Mouse (Mus musculus) bone marrow macrophage, adult 2 months (primary cell): Measurements from ENCODE around the gene Sipa1l2.

ENCODE experiments used
- CTCF ChIP-seq: IDR thresholded peaks from 2 replicates; pipeline ENCODE4 v1.5.1; 2012; ENCODE audit warnings: low read depth, mild to moderate bottlenecking, low read length, moderate library complexity
- POLR2A ChIP-seq: IDR thresholded peaks from 2 replicates; pipeline ENCODE4 v1.6.1; 2012; ENCODE audit warnings: mild to moderate bottlenecking, low read depth, low read length, borderline replicate concordance

GRCm38 (mm10) chr8:125531640-125532039 lies 38.0 kb downstream of the Sipa1l2 start:
- TF ChIP-seq CTCF, result no peak
- TF ChIP-seq POLR2A, result no peak
